10 mouse cellular contexts compared by ENCODE assay signal in genomic region chr16:76532142-76532927, GRCm38 (mm10).
DNase-seq lines count a peak whose midpoint lies in the region; ATAC-seq and TF ChIP-seq lines count a peak whose summit lies in the region.
"Had no signal": no experiment of that assay in that cellular context is flagged by ENCODE, and none has a peak within 500 bp of the region (broad histone marks: within the 10 kb centered on the region; RNA-seq: fewer than 3 reads in every experiment).

No protein-coding gene starts in this region.

- no peaks in the 10 kb centered on the region for H3K9me3 ChIP-seq in hindbrain, embryonic 10.5 days
- no peaks in the 10 kb centered on the region for H3K9me3 ChIP-seq in hindbrain, embryonic 13.5 days
- no peaks in the 10 kb centered on the region for H3K9me3 ChIP-seq in MEL (replicated peaks; ENCODE audit: insufficient read depth, low read length)
- H3K9me3 ChIP-seq in intestine, postnatal 0 days (ENCODE audit: control insufficient read depth): no peaks in the 10 kb centered on the region
- H3K9me3 ChIP-seq: heart, embryonic 13.5 days had no signal

- H3K4me1 ChIP-seq in hindbrain, embryonic 10.5 days (replicated peaks): no peaks in the 10 kb centered on the region
- no peaks in the 10 kb centered on the region for H3K4me1 ChIP-seq in hindbrain, embryonic 13.5 days (replicated peaks)
- H3K4me1 ChIP-seq in MEL (ENCODE audit: control insufficient read depth in 1 of 2, insufficient read depth in 2 of 2, low read length in 2 of 2): peaks cover 0 to 8% of the 10 kb centered on the region in 2 experiments; a peak in 2 of 4 replicates
- H3K4me1 ChIP-seq in intestine, postnatal 0 days (replicated peaks; ENCODE audit: control insufficient read depth, insufficient read depth, low read length): no peaks in the 10 kb centered on the region

- TF ChIP-seq POLR2A in MEL (IDR thresholded peaks at IDR 0.05; ENCODE audit: control insufficient read depth in 1 of 2, insufficient read depth in 1 of 2, low read depth in 1 of 2, low read length in 2 of 2, poor library complexity in 1 of 2): no peak

- DNase-seq in hindbrain, embryonic 10.5 days (ENCODE audit: low spot score): peak; percentile 24
- no peak for DNase-seq in MEL (ENCODE audit: low read depth, low spot score)
- peak; percentile 38 for DNase-seq in lung, postnatal 14 days
- DNase-seq in MN1 (ENCODE audit: low spot score): no peak
- DNase-seq in gastrocnemius, postnatal 10 days: no peak
- DNase-seq in T-cell, adult 2 months (ENCODE audit: low spot score): no peak

- no peak for TF ChIP-seq RAD21 in MEL (IDR thresholded peaks at IDR 0.05; ENCODE audit: low read depth, low read length)

- ATAC-seq in hindbrain, embryonic 13.5 days (ENCODE audit: low FRiP score): no peak
- no peak for ATAC-seq in intestine, postnatal 0 days

- 0 out of 2 replicates have a peak overlapping the region, but pooled peaks have one; percentile 35 for H3K27ac ChIP-seq in hindbrain, embryonic 10.5 days
- H3K27ac ChIP-seq in hindbrain, embryonic 13.5 days: no peak overlapping the region
- peak overlapping the region; percentile 42; the same call in 1 of the 2 replicates for H3K27ac ChIP-seq in MEL (ENCODE audit: control insufficient read depth, low read depth, low read length)
- H3K27ac ChIP-seq in intestine, postnatal 0 days (ENCODE audit: low read depth, low read length): no peak overlapping the region
- H3K27ac ChIP-seq: heart, embryonic 13.5 days had no signal

- H3K4me3 ChIP-seq in hindbrain, embryonic 10.5 days: no peak overlapping the region
- no peak overlapping the region for H3K4me3 ChIP-seq in hindbrain, embryonic 13.5 days
- peak overlapping the region; percentile 58 to 79 for H3K4me3 ChIP-seq in MEL (ENCODE audit: control insufficient read depth in 1 of 2, insufficient read depth in 1 of 2, low read depth in 2 of 2, low read length in 2 of 2)
- H3K4me3 ChIP-seq in intestine, postnatal 0 days (ENCODE audit: low read depth, low read length): no peak overlapping the region
- H3K4me3 ChIP-seq: heart, embryonic 13.5 days had no signal

- TF ChIP-seq EP300 in MEL (IDR thresholded peaks at IDR 0.05; ENCODE audit: low read depth in 1 of 2, low read length in 2 of 2): no peak

- H3K4me2 ChIP-seq in hindbrain, embryonic 13.5 days: no peak overlapping the region
- peak overlapping the region; percentile 3; the same call in 1 of the 2 replicates for H3K4me2 ChIP-seq in intestine, postnatal 0 days (replicated peaks; ENCODE audit: low read depth)
- H3K4me2 ChIP-seq: heart, embryonic 13.5 days had no signal

- H3K36me3 ChIP-seq in hindbrain, embryonic 10.5 days: no peaks in the 10 kb centered on the region
- H3K36me3 ChIP-seq in hindbrain, embryonic 13.5 days: no peaks in the 10 kb centered on the region
- H3K36me3 ChIP-seq in MEL (ENCODE audit: control insufficient read depth in 1 of 2, insufficient read depth in 2 of 2, low read length in 2 of 2): peaks cover 0 to 5% of the 10 kb centered on the region in 2 experiments; a peak in 2 of 4 replicates
- no peaks in the 10 kb centered on the region for H3K36me3 ChIP-seq in intestine, postnatal 0 days (ENCODE audit: control insufficient read depth, insufficient read depth)
- H3K36me3 ChIP-seq: heart, embryonic 13.5 days had no signal

- no peak overlapping the region for H3K9ac ChIP-seq in hindbrain, embryonic 13.5 days
- H3K9ac ChIP-seq in MEL (ENCODE audit: control insufficient read depth, low read depth, low read length, poor library complexity, severe bottlenecking): peak overlapping the region; percentile 33
- H3K9ac ChIP-seq in intestine, postnatal 0 days (ENCODE audit: low read depth, low read length): no peak overlapping the region
- H3K9ac ChIP-seq: heart, embryonic 13.5 days had no signal

- no peaks in the 10 kb centered on the region for H3K79me2 ChIP-seq in MEL (ENCODE audit: control insufficient read depth, insufficient read depth, low read length, poor library complexity)

- WGBS in hindbrain, embryonic 10.5 days: 72% methylated on average over 19 of the region's 19 CpGs
- 81% methylated on average over 19 of the region's 19 CpGs for WGBS in hindbrain, embryonic 13.5 days
- 51% methylated on average over 19 of the region's 19 CpGs for WGBS in intestine, postnatal 0 days

- no peaks in the 10 kb centered on the region for H3K27me3 ChIP-seq in hindbrain, embryonic 10.5 days (ENCODE audit: insufficient read depth, poor library complexity, severe bottlenecking)
- H3K27me3 ChIP-seq in hindbrain, embryonic 13.5 days: no peaks in the 10 kb centered on the region
- H3K27me3 ChIP-seq in MEL (ENCODE audit: control insufficient read depth in 1 of 2, insufficient read depth in 2 of 2, low read length in 2 of 2): no peaks in the 10 kb centered on the region; a peak in 1 of 4 replicates
- no peaks in the 10 kb centered on the region for H3K27me3 ChIP-seq in intestine, postnatal 0 days (replicated peaks; ENCODE audit: control insufficient read depth, insufficient read depth, low read length)
- H3K27me3 ChIP-seq: CH12.LX; heart, embryonic 13.5 days had no signal

- TF ChIP-seq CTCF in MEL (IDR thresholded peaks at IDR 0.05 in 2 of 3, conservative IDR thresholded peaks at IDR 0.05 in 1 of 3; ENCODE audit: control insufficient read depth in 1 of 3, insufficient read depth in 1 of 3, low read depth in 2 of 3, low read length in 3 of 3, poor library complexity in 1 of 3, severe bottlenecking in 1 of 3): no peak
- no peak for TF ChIP-seq CTCF in intestine, postnatal 0 days (IDR thresholded peaks at IDR 0.05; ENCODE audit: low read depth)

TF ChIP-seq in MEL, 35 proteins besides CTCF, POLR2A, EP300 and RAD21:
- TF ChIP-seq ZNF384 (IDR thresholded peaks at IDR 0.05; ENCODE audit: low read depth, low read length): peak; percentile 48
- TF ChIP-seq MAX (IDR thresholded peaks at IDR 0.05; ENCODE audit: low read length): 0 out of 2 replicates have a peak, but pooled peaks have one; percentile 3
- TF ChIP-seq SIN3A (IDR thresholded peaks at IDR 0.05; ENCODE audit: low read length): peak; percentile 67; the same call in 1 of the 2 replicates
- TF ChIP-seq MAFK (IDR thresholded peaks at IDR 0.05; ENCODE audit: borderline replicate concordance, low read depth, low read length): no peak
- TF ChIP-seq E2F4 (IDR thresholded peaks at IDR 0.05; ENCODE audit: borderline replicate concordance, low read depth, low read length): no peak
- TF ChIP-seq TAL1 (IDR thresholded peaks at IDR 0.05; ENCODE audit: low read length): no peak
- 0 out of 2 replicates have a peak, but pooled peaks have one; percentile 17 for TF ChIP-seq MXI1 (IDR thresholded peaks at IDR 0.05; ENCODE audit: low read depth, low read length)
- no peak for TF ChIP-seq ETS1 (IDR thresholded peaks at IDR 0.05; ENCODE audit: low read depth, low read length)
- no peak for TF ChIP-seq ZKSCAN1 (IDR thresholded peaks at IDR 0.05; ENCODE audit: low read depth, low read length)
- TF ChIP-seq TCF12 (IDR thresholded peaks at IDR 0.05; ENCODE audit: low read depth, low read length): no peak

Comparison
In these comparisons a context has a peak if more than half of its experiments do, and no peak if none do; other contexts are left out.
1. H3K27ac ChIP-seq: peak in hindbrain, embryonic 10.5 days (single experiment) and MEL (single experiment); none in hindbrain, embryonic 13.5 days (single experiment) and intestine, postnatal 0 days (single experiment).
2. DNase-seq: peak in hindbrain, embryonic 10.5 days (single experiment) and lung, postnatal 14 days (single experiment); none in MEL (single experiment), MN1 (single experiment), gastrocnemius, postnatal 10 days (single experiment) and T-cell, adult 2 months (single experiment).
3. H3K4me3 ChIP-seq: peak in MEL (2 of 2); none in hindbrain, embryonic 10.5 days (single experiment), hindbrain, embryonic 13.5 days (single experiment) and intestine, postnatal 0 days (single experiment).